Mouse (Mus musculus): ENCODE data around the gene Nfia. TPM values are rescaled to one million over a fixed set of nuclear protein-coding genes. Genes with fewer than 3 reads are reported as not detected.

Nfia gene
- polyA plus RNA-seq, 1 experiment from 2014 or later, result 21.3 TPM

DNA sequence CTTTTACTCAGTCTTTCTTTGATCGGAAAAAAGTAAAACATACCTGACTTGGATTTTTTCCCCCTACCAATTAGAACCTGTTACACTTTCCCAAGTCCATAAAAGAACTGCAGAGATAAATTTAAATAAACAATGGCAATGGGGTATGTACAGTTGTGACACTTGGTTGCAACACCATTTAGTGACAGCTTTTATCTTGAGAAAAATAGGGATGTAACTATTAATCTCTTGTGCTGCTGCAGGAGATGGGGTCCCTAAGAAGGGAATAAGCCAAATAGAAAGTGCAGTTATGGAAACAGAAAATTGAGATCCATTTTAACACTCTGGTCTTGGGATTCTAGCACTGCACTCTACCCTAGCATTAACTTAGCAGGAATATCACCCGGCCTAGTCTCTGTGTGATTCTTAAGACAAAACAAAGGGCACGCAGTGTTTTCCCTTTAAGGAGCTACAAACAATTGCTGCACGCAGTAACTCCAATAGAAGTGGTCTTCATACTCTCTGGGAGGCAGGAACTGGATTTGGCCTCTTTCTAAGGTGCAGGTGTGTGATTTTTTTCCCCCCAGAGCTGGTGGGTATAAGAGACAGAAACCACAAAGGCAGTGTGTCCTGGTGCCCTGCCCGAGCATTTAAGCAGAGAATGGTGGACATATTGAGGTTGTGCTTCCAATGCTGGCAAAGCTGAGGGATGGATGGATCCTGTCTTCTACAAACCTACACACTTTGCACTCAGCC lies 20.1 kb upstream of the Nfia start:
- Histone ChIP-seq H3K36me3 (no peaks in the 10 kb centered on the region), H3K9me3 (replicated peaks) (no peaks in the 10 kb centered on the region), H3K4me3 (peak overlapping the region; percentile 58), H3K4me1 (peaks cover 50% of the 10 kb centered on the region), H3K27me3 (ENCODE audit: low read depth, poor library complexity, severe bottlenecking) (peaks cover 75% of the 10 kb centered on the region), H3K27ac (0 out of 2 replicates have a peak overlapping the region, but pooled peaks have one; percentile 85)
- DNase-seq (ENCODE audit: low spot score), result no peak
- WGBS, result 12% methylated on average over 5 of the region's 5 CpGs

DNA sequence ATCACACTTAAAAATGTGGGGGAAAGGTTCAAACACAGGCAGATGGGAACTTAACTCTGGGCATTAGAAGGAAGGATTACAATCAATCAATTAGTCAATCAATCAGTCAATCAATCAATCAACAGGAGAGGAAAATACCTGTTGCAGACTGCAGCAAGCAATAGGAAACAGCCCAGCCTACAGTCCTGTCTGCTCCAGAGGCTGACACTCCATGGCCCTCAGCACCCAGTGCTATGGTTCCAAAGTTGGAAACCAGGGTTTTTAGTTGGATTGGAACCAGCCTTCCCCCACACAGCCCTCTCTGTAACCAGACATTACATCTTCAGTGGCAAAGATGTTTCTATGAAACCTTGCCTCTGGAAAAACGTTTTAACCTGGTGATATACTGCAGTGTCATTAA lies 19.0 kb upstream of the Nfia start:
- Histone ChIP-seq H3K4me1 (peaks cover 55% of the 10 kb centered on the region), H3K27me3 (ENCODE audit: low read depth, poor library complexity, severe bottlenecking) (peaks cover 75% of the 10 kb centered on the region), H3K9me3 (replicated peaks) (no peaks in the 10 kb centered on the region), H3K4me3 (no peak overlapping the region), H3K36me3 (no peaks in the 10 kb centered on the region), H3K27ac (no peak overlapping the region)
- no peak for DNase-seq (ENCODE audit: low spot score)
- 9% methylated on average over 1 of the region's 1 CpGs for WGBS

DNA sequence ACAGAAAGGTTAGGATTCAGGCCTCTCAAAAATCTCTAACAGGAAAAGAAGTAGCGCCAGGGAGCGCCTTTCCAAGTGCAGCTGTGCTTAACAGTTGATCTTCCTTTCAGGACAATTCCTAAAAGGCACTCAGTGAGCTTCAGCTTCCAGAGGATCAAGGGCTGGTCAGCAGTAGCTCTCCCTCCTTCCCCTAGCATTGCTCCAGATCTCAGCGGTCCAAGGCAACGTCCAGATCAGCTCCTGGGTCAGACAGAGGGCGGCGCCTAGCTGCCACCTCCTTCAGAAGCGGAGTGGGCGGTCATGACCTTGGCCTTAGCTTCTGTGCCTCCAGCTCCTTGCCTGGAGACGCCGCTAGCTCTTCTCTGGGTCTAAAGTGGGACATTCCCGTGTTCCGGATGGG lies 18.3 kb upstream of the Nfia start:
- no peak for DNase-seq (ENCODE audit: low spot score)
- Histone ChIP-seq H3K36me3 (no peaks in the 10 kb centered on the region), H3K9me3 (replicated peaks) (no peaks in the 10 kb centered on the region), H3K27ac (peak overlapping the region; percentile 21; the same call in 1 of the 2 replicates), H3K27me3 (ENCODE audit: low read depth, poor library complexity, severe bottlenecking) (peaks cover 75% of the 10 kb centered on the region), H3K4me3 (no peak overlapping the region), H3K4me1 (peaks cover 55% of the 10 kb centered on the region)
- 3% methylated on average over 12 of the region's 12 CpGs for WGBS

DNA sequence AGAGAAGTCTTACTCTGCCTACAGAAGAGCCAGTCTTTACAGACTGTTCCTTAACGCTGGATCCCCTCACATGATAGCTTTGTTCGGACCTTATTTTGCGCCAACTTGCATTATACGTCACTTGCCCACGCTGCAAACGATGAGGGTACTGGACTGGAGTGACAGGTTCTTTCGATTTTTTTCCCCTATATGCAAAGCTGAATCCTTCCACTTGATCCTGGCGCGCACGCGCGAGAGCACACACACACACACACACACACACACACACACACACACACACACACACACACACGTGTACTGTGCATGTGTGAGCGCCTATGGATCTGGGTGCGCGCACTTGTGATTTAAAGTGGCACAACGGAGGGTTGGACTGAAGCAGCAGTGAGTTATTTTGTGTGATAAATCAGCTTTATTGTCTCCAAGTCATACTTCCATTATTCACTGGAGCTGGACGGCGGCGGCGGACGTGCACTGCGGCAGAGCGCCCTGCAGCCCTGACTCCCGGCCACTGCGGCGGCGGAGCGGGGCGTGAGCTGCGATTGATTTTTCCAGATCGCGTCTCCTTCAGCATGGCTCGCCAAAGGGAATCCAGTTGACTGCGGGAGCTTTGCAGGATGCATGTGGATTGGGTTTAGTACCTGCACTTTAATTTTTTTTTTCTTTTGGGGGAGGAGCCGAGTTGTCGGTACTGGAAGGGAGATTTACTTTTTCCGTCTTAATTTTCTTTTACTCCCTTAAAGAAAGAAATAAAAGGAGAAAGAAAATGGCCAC lies 15.1 kb upstream of the Nfia start:
- Histone ChIP-seq H3K4me1 (peaks cover 37% of the 10 kb centered on the region), H3K4me3 (peak overlapping the region; percentile 60), H3K27me3 (ENCODE audit: low read depth, poor library complexity, severe bottlenecking) (peaks cover 88% of the 10 kb centered on the region), H3K36me3 (no peaks in the 10 kb centered on the region), H3K27ac (peak overlapping the region; percentile 81), H3K9me3 (replicated peaks) (no peaks in the 10 kb centered on the region)
- under 1% methylated on average over 38 of the region's 38 CpGs for WGBS
- DNase-seq (ENCODE audit: low spot score), result peak; percentile 80

GRCm38 (mm10) chr4:97757978-97758461 lies 14.5 kb upstream of the Nfia start:
- WGBS, result under 1% methylated on average over 14 of the region's 14 CpGs
- Histone ChIP-seq H3K4me1 (peaks cover 32% of the 10 kb centered on the region), H3K27ac (peak overlapping the region; percentile 81), H3K36me3 (no peaks in the 10 kb centered on the region), H3K27me3 (ENCODE audit: low read depth, poor library complexity, severe bottlenecking) (peaks cover 81% of the 10 kb centered on the region), H3K9me3 (replicated peaks) (no peaks in the 10 kb centered on the region), H3K4me3 (peak overlapping the region; percentile 60)
- peak; percentile 61 for DNase-seq (ENCODE audit: low spot score)

GRCm38 (mm10) chr4:97758661-97759060 lies 13.9 kb upstream of the Nfia start:
- no peak overlapping the region for H3K27ac ChIP-seq
- H3K4me1 ChIP-seq, result peaks cover 30% of the 10 kb centered on the region
- DNase-seq (ENCODE audit: low spot score), result no peak
- 19% methylated on average over 3 of the region's 3 CpGs for WGBS
- H3K9me3 ChIP-seq (replicated peaks), result no peaks in the 10 kb centered on the region
- H3K36me3 ChIP-seq, result no peaks in the 10 kb centered on the region
- peaks cover 75% of the 10 kb centered on the region for H3K27me3 ChIP-seq (ENCODE audit: low read depth, poor library complexity, severe bottlenecking)
- peak overlapping the region; percentile 60; the same call in 1 of the 2 replicates for H3K4me3 ChIP-seq

- Histone ChIP-seq H3K36me3 (no peaks in the 10 kb centered on the region), H3K27me3 (ENCODE audit: low read depth, poor library complexity, severe bottlenecking) (peaks cover 24% of the 10 kb centered on the region), H3K4me3 (no peak overlapping the region), H3K4me1 (no peaks in the 10 kb centered on the region), H3K27ac (no peak overlapping the region), H3K9me3 (replicated peaks) (no peaks in the 10 kb centered on the region)
- 21% methylated on average over 4 of the region's 4 CpGs for WGBS
- DNase-seq (ENCODE audit: low spot score), result no peak
These were observed 7.9 kb upstream of the Nfia start for GRCm38 (mm10) chr4:97764616-97765015.

DNA sequence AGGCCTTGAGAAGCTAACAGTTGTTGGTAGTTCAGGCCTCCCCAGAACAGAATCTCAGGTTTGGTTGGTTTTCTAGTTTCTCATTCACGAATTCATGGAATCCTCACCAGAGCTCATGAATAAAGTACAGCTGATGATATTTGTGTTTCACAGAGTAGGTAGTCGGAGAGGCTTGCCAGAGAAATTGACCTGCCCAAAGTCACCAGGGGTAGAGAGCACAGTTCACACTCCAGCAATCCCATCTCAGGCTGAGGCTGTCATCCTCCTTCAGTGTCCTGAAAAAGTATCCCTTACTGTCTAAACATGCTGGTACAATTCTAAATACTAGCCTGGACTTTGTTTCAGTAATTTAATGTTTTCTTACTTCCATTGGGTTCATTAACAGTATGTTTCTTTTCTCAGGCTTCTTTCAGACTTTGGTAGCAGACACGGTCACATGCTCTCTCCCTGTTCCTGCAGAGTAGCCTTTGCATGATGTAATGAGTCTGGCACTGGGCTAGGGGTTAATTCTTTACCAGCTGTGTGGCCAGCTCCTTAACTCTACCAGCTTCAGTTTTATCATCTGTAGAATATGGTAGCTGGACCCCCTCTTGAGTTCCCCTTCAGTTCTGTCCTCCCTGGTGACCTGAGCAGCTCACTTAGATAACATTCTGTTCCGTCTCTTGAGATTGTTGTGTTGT lies 7.1 kb upstream of the Nfia start:
- Histone ChIP-seq H3K36me3 (no peaks in the 10 kb centered on the region), H3K9me3 (replicated peaks) (no peaks in the 10 kb centered on the region), H3K4me1 (no peaks in the 10 kb centered on the region), H3K4me3 (no peak overlapping the region), H3K27ac (no peak overlapping the region), H3K27me3 (ENCODE audit: low read depth, poor library complexity, severe bottlenecking) (peaks cover 15% of the 10 kb centered on the region; the same call in 1 of the 2 replicates)
- WGBS, result 82% methylated on average over 4 of the region's 4 CpGs
- no peak for DNase-seq (ENCODE audit: low spot score)

GRCm38 (mm10) chr4:97766100-97766499 lies 6.4 kb upstream of the Nfia start:
- H3K4me1 ChIP-seq, result no peaks in the 10 kb centered on the region
- no peaks in the 10 kb centered on the region for H3K36me3 ChIP-seq
- H3K27me3 ChIP-seq (ENCODE audit: low read depth, poor library complexity, severe bottlenecking), result peaks cover 10% of the 10 kb centered on the region; the same call in 1 of the 2 replicates
- no peaks in the 10 kb centered on the region for H3K9me3 ChIP-seq (replicated peaks)
- DNase-seq (ENCODE audit: low spot score), result no peak
- H3K27ac ChIP-seq, result no peak overlapping the region
- WGBS, result 94% methylated on average over 3 of the region's 3 CpGs
- no peak overlapping the region for H3K4me3 ChIP-seq

DNA sequence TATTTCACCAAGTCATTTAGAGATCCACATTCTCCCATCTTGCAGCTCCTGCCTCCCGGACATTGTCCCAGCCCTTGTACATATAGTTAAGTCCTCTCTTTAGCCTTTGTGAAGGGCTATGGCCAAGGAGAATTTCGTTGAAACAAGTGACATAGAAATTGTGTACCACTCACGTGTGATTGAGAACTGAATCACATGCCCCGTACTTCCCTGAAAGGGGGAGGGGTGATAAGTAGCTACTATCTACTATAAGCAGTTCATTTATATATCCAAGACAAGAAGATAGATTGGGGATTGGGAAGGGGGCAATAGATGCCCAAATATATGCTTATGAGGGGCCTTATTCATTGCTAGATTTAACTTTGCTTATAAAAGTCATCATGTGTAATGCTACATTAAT lies 5.5 kb upstream of the Nfia start:
- Histone ChIP-seq H3K27me3 (ENCODE audit: low read depth, poor library complexity, severe bottlenecking) (0 out of 2 replicates have a peak, but pooled peaks cover 1% of the 10 kb centered on the region), H3K36me3 (no peaks in the 10 kb centered on the region), H3K4me1 (peaks cover 6% of the 10 kb centered on the region), H3K27ac (no peak overlapping the region), H3K4me3 (no peak overlapping the region), H3K9me3 (replicated peaks) (no peaks in the 10 kb centered on the region)
- DNase-seq (ENCODE audit: low spot score), result no peak
- 79% methylated on average over 4 of the region's 4 CpGs for WGBS

DNA sequence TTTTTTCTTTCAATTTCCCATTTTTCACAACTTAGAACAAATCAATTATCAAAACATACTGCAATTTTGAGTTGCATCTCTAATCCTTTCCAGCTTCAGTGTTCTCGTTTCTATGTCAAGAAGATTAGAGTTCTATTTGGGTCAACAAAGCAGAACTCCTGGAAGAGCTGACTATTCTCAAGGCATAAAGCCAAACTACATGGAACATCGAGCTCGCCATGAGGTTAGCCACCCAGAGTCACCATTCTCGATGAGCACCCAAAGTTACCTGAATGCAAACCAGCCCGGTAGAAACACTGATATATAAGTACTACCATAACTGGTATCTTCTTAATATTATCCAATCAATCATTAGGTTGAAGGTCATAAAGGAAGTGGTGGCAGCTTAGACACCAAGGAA lies 5.0 kb upstream of the Nfia start:
- Histone ChIP-seq H3K4me3 (no peak overlapping the region), H3K27me3 (ENCODE audit: low read depth, poor library complexity, severe bottlenecking) (no peaks in the 10 kb centered on the region), H3K36me3 (no peaks in the 10 kb centered on the region), H3K9me3 (replicated peaks) (no peaks in the 10 kb centered on the region), H3K4me1 (peaks cover 6% of the 10 kb centered on the region), H3K27ac (no peak overlapping the region)
- no peak for DNase-seq (ENCODE audit: low spot score)
- WGBS, result 94% methylated on average over 5 of the region's 5 CpGs

DNA sequence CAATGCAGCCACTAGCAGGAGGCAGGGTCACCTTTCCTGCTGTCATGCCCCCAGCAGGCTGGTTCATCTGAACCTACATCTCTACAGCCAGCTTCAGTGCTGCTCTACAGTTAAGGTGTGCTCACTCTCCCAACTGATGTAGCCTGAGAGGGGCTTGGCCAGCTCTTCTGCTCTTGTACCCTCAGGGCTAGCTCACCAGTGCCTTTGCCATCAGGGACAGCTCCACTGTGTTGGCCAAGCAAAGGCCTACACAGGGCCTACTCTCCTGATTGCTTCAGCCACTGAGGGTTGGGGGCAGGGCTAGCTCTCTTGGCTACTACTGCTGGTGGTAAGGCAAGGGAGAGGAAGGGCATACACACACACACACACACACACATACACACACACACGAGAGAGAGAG lies 2.7 kb upstream of the Nfia start:
- H3K36me3 ChIP-seq, result no peaks in the 10 kb centered on the region
- H3K4me1 ChIP-seq, result peaks cover 18% of the 10 kb centered on the region
- no peaks in the 10 kb centered on the region for H3K27me3 ChIP-seq (ENCODE audit: low read depth, poor library complexity, severe bottlenecking)
- no peak overlapping the region for H3K27ac ChIP-seq
- no peak overlapping the region for H3K4me3 ChIP-seq
- no CpG with 5 or more reads among the region's 1 CpGs for WGBS
- no peak for DNase-seq (ENCODE audit: low spot score)
- H3K9me3 ChIP-seq (replicated peaks), result no peaks in the 10 kb centered on the region

DNA sequence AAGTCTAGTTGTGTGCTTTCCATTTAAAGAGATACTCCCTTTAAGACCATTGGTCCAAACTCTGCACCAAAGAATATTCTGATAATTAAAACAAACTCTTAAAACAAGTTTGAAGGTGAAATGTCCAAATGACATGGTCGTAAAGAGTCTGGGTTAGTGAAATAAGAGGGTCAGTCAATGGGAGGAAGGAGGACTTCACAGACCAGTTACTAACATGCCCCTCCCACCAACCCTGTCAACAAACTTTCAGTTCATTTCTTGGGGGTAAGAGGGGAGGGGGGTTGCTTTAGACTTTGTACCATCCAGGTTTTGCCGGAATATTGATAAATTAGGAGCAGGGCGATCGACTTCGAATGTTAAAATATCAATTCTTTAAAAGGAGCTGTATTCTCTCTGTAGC lies 1.1 kb upstream of the Nfia start:
- H3K36me3 ChIP-seq, result no peaks in the 10 kb centered on the region
- WGBS, result 14% methylated on average over 5 of the region's 5 CpGs
- peak overlapping the region; percentile 91 for H3K27ac ChIP-seq
- peak overlapping the region; percentile 55 for H3K4me3 ChIP-seq
- H3K27me3 ChIP-seq (ENCODE audit: low read depth, poor library complexity, severe bottlenecking), result peaks cover 10% of the 10 kb centered on the region
- peaks cover 34% of the 10 kb centered on the region for H3K4me1 ChIP-seq
- no peaks in the 10 kb centered on the region for H3K9me3 ChIP-seq (replicated peaks)
- no peak for DNase-seq (ENCODE audit: low spot score)
